Mouse (Mus musculus) layer of hippocampus, postnatal 25 days (tissue): Measurements from ENCODE around the gene Top2a. TPM values are rescaled to one million over a fixed set of nuclear protein-coding genes. Genes with fewer than 3 reads are reported as not detected.
A peak's percentile ranks its signal among the peaks of the same experiment; 100 is the strongest.
"Not testable (repeated sequence)": the region's sequence is repeated elsewhere in the genome, so short reads cannot be mapped to it uniquely, and the experiment has no call there.

ENCODE experiments used
- DNase-seq, 2 experiments: peaks; one replicate each; pipeline ENCODE4 v3.0.0; 2022; ENCODE audit warnings: mixed read lengths in 2 of 2, low spot score in 1 of 2; ENCODE audit errors: extremely low spot score in 1 of 2
- total RNA-seq, 2 experiments: library from RNA; stranded (reverse); gene quantifications; 2 replicates each; pipeline ENCODE4 v1.2.3; 2021

The Top2a gene
- total RNA-seq, 2 experiments from 2014 or later, result 2.5 to 4.5 TPM

- no peak for DNase-seq
Measured at GRCm38 (mm10) chr11:98990866-98991265, 33.1 kb downstream of the Top2a start.

- not testable (repeated sequence) for DNase-seq
Measured at GRCm38 (mm10) chr11:98988260-98988659, 35.7 kb downstream of the Top2a start.

DNA sequence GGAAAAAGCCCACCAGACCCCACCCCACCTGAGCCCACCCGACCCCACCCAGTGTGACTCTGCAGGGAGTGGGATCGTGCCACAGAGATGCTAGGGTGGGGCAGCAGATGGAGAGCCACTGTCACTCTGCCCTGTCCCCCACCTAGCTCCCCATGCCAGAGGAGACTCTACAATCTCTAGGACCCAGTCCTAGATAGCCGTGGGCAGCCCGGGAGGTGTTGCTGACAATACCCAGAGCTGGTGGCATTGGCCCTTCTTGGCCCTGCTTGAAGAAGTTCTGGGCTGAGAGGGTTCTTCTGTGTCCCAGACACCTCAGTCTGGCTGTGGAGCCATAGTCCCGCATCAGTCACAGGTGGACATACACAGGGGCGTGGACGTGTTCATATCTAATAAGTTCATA is 38.4 kb downstream of the Top2a start:
- DNase-seq, result no peak

DNA sequence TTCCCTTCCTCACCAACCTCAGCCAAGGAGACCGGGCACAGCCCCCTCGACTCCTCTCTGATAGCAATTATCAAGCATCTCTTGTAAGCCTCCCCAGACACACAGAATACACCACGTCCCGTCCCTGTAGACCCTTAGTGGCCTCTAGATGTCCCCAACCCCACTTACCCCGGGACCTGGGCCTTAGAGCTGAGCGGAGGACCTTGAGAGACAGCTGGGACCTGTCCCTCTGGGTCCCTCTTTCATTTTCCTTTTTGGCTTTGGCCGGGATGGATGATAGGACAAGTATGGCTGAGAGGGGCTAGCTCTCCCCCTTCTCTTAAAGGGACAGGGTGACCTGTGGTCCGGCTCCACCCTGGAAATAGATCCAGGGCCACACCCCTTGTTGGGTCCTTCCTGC is 40.4 kb downstream of the Top2a start:
- DNase-seq, result no peak

- no peak for DNase-seq
Measured at GRCm38 (mm10) chr11:98982773-98983133, 41.2 kb downstream of the Top2a start, which contains the start of gene Gjd3. Gene Gjd3 (minus strand): TSS chr11:98983016.

DNA sequence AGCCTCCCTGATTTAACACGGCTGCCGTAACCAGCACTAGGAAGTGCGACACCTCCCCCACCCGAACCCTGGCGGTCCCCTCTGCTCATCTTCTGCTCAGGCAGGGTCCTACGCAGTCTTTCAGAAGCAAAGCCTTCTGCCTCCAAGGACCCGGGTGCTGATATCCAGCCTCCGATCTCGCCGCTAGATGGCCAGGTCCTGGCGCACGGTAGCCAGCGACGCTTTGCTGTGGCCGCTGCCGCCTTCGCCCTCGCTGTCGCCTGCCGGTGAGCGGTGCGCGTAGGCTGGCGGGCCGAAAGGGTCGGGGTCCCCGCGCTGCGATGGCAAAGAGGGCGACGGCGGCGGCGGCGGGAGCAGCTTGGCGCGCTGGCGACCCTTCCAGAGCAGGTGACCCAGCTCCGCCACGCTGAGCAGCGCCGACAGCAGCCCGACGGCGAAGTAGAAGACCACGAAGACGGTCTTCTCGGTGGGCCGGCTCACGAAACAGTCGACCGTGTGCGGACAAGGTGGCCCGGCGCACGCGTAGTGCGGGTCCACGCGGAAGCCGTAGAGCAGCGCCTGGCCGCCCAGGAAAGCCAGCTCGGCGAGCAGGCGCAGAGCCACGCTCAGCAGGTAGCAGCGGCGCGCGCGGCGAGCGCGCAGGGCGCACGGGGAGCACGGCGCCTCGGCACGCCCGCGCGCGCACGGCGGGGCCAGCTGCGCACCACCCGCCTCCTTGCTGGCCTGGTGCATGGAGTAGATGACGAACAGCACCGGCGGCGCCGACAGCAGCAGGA is 41.8 kb downstream of the Top2a start:
- peak; percentile 59 to 66 for DNase-seq

GRCm38 (mm10) chr11:98981289-98981996 is 42.5 kb downstream of the Top2a start:
- DNase-seq, result no peak

DNA sequence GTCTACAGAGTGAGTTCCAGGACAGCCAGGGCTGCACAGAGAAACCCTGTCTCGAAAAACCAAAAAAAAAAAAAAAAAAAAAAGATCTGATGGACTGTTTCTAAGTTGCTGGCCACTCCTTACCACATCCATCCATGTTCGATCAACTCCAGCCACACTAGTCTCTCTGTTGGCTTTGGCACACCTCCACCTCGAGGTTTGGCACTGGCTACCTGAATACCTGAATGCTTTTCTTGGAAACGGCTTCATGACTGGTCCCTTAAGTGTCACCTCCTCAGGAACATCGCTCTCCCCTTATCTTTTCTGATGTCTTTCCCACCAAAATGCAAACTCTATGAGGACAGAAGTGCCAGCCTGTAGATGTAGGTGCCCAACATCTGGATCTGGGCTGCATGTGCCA is 44.6 kb downstream of the Top2a start:
- DNase-seq, result no peak

DNA sequence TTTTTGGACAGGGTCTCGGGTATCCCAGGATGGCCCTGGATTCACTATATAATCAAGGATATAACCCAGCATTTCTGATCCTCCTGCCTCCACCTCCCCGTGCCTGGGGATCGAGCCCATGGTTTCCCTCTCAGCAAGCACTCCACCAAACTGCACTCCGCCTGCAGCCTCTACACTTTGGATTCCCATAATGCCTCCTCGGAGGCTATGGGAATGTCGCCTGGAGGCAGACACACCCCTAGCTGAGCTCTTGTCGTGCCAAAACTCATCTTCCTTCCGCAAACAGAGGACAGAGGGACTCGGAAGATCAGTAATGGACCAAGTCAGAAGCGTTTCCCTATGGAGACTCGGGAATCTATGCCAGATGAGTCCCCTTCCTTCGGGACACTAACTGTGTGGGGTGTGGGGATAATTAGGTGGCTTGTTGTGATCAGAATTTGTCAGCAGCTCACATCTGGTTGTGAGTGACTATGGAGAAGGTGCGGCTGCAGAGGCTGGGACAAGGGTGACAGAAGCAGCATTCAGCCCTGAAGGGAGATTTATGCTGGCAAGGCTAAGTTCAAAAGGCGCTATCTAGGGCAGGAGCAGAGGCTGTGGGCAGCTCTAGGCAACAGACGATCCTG is 45.4 kb downstream of the Top2a start:
- DNase-seq, result no peak

DNA sequence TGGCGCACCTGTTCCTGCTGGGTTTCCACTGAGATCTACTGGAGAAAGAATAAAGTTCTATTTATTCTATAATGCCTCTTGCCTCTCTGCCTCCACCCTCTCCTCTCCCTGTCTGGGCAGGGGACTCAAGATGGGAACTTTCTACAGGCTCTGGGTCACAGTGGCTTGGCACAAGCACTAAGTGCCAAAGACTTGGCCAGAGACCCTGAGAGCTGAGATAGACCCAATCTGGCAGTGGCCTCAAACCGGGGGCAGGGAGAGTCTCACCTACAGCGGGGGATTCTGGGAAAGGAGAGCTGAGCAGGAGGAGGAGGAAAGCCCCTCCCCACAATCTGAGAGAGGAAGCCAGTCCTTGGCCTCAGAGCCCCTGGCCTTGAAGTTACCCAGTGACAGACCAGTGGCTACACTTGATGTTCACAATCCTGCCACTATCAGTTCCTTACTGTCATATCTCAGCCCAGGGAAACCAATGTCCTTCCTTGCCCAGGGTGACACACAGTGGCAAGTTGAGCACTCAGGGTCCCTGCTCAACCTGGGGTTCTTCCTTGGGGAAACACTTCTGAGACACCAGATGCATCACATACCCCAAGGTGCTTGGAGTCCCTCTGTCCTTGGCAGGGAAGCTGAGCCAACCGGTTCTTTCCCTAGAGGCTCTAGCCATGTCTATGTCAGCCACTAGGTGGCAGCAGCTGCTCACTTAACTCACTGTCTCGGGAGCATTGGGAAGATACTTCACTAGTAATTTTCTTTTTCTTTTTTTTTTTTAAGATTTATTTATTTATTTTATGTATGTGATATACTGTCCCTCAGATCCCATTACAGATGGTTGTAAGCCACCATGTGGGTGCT is 48.9 kb downstream of the Top2a start:
- DNase-seq, result peak; percentile 79 to 91

DNA sequence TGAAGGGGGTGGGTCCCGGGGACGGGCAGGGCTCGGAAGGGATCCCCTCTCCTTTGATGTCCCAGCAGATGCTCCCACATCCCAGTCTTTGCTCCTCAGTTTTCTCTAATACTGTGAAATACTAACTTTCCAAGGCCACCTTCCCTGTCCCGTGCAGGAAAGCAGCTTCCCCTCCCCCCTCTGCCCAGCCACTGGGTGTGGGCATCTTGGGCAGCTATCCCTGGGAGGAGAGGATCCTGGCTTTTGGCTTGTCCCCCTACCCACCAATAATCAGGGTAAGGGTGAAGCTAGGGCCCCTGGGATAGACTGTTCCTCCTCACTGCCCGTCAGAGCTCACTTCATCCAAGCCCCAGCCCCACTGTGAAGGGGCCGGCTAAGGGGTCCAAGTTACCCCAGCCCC is 49.8 kb downstream of the Top2a start:
- no peak for DNase-seq

DNA sequence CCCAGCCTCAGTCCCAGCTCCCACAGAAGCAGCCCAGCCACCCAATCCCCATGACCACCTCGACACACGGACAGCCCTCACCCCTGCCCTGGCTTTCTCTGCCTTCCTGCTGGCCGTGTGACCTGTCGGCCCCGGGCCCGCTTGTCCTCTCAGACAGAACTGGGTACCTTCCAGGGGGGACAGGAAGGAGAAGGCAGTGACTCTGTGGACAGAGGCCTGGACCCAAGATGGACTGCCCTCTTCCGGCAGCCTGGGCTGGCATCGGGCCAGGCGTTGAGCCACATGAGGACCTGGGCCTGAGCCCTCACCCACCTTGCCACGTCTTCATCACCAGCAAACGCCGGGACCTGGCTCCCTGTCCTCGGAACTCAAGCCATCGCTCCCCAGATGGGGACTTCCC is 50.4 kb downstream of the Top2a start:
- no peak for DNase-seq

- DNase-seq, result no peak
Measured at GRCm38 (mm10) chr11:98972801-98973360, 51.1 kb downstream of the Top2a start.

GRCm38 (mm10) chr11:98972215-98972614 is 51.8 kb downstream of the Top2a start:
- peak; percentile 78 to 95 for DNase-seq

DNA sequence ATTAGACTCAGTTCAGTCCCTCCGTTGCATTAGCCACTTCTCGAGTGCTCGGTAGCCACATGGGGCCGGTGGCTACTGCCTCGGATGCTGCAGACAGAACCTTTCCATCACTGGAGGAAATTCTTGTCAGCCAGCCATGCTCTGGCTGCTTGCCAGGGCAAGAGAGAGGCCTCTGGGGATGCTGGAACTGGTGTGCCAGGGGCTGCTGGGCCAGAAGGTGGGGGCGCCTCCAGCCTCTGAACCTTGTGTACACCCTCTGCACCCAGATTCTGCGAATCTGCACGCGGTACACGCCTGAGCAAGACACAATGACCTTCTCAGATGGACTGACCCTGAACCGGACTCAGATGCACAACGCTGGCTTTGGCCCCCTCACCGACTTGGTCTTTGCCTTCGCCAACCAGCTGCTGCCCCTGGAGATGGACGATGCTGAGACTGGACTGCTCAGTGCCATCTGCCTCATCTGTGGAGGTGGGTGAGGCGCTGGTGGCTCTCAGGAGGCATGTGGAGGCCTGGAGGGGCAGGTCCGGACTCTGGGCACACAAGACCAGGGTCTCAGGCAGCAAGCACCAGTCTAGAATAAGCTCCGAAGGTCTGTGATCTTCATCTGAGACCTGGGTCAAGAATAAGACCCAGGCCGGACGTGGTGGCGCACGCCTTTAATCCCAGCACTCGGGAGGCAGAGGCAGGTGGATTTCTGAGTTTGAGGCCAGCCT is 52.5 kb downstream of the Top2a start:
- DNase-seq, result no peak

DNA sequence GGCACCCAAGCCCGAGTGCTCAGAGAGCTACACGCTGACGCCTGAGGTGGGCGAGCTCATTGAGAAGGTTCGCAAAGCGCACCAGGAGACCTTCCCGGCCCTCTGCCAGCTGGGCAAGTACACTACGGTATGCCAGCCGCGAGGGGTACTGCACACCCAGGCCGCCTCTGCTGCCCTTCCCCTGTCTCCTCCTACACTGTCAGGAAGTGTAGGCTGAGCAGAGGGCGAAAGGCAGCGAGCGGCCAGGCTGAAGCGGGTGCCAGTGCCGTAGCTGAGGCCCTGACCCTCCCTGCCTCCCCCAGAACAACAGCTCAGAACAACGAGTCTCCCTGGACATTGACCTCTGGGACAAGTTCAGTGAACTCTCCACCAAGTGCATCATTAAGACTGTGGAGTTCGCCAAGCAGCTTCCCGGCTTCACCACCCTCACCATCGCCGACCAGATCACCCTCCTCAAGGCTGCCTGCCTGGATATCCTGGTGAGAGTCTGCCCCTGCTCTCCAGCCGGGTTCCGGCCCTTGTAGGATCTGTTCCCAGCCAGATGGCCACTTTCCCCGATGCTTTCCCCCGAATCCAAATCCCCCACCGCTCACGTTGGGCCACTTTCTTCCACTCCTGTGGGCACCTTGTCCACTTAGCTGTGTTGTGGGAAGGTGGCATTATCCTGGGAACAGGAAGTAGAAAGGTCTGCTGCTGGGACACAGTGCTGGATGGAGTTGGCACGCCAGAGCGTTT is 53.6 kb downstream of the Top2a start:
- no peak for DNase-seq

DNA sequence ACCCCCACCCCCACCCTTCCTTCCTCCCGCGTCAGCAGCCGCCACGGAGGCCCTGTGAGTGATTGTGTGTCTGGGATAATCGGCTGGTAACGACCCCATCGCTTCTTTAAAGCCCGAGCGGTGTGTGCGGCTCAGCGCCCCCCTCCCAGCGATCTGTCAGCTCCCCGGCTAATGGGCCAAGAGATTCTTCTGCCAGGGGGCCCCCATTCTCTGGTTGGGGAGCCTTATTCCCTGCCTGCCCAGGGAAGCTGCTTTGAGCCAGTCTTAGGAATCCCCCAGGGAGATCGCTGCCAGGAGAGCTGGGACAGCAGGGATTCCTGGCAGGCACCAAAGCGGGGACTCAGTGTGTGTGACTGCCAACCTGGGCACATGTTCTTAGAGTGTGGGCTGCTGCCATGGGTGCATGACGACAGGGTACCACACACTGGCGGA is 54.5 kb downstream of the Top2a start:
- peak in 1 of 2 experiments; percentile 64 for DNase-seq

GRCm38 (mm10) chr11:98968716-98969495 is 55.1 kb downstream of the Top2a start:
- no peak for DNase-seq
